ENCODE assay signal across 8 mouse cellular contexts in the genomic region with DNA sequence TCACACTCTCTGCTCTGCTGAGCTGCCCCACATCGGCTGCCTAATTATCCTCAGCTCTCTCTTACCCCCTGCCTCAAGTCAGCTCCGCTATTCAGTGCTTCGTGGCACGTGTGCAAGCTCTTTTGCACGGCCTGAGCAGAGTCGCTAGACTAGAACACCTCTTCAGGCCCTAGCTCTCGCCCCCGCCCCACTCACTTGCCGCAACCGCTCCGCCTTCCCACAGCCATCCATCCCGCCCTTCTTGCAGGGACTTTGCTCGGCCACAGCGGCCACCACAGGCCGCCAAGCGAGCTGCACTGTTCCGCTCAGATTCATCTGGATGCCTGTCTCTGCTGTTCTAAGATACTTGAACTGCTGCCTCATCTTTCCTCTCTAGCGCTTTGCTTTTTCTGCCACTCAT. TPM values are rescaled to one million over a fixed set of nuclear protein-coding genes. Genes with fewer than 3 reads are reported as not detected.
DNase-seq lines count a peak whose midpoint lies in the region; ATAC-seq lines count a peak whose summit lies in the region.

No protein-coding gene starts in this region.

- H3K9me3 ChIP-seq in hindbrain, embryonic 14.5 days (ENCODE audit: control insufficient read depth, low read length): no peaks in the 10 kb centered on the region

- no peaks in the 10 kb centered on the region for H3K27me3 ChIP-seq in hindbrain, embryonic 14.5 days (ENCODE audit: control insufficient read depth, insufficient read depth, low read length)

- H3K27ac ChIP-seq in hindbrain, embryonic 14.5 days: peak overlapping the region; percentile 67

- under 1% methylated on average over 18 of the region's 18 CpGs for WGBS in hindbrain, embryonic 14.5 days

- peak overlapping the region; percentile 41 for H3K4me3 ChIP-seq in hindbrain, embryonic 14.5 days (replicated peaks; ENCODE audit: low read length)

- DNase-seq in WW6 (ENCODE audit: low read depth, low spot score): peak; percentile 66
- peak; percentile 78 to 88 for DNase-seq in cerebellum, postnatal 25 days
- DNase-seq in frontal cortex, postnatal 25 days (ENCODE audit: low spot score in 2 of 2): peak; percentile 45 to 51
- peak; percentile 83 for DNase-seq in hindbrain, embryonic 14.5 days (ENCODE audit: low spot score)
- DNase-seq in layer of hippocampus, postnatal 36 days: peak; percentile 65 to 78
- peak; percentile 80 for DNase-seq in lung, postnatal 25 days (ENCODE audit: low spot score)
- peak; percentile 50 for DNase-seq in retina, adult 2 months (ENCODE audit: low read depth, low spot score)
- DNase-seq in thymus, postnatal 25 days: peak; percentile 84

- peak overlapping the region; percentile 64 for H3K9ac ChIP-seq in hindbrain, embryonic 14.5 days

- ATAC-seq in hindbrain, embryonic 14.5 days (ENCODE audit: low FRiP score): peak; percentile 70

- peaks cover 13% of the 10 kb centered on the region for H3K4me1 ChIP-seq in hindbrain, embryonic 14.5 days (replicated peaks; ENCODE audit: control insufficient read depth, insufficient read depth, low read length)

- H3K4me2 ChIP-seq in hindbrain, embryonic 14.5 days (replicated peaks): peak overlapping the region; percentile 77

- H3K36me3 ChIP-seq in hindbrain, embryonic 14.5 days (replicated peaks; ENCODE audit: control insufficient read depth, insufficient read depth): no peaks in the 10 kb centered on the region

RNA-seq across cellular contexts. Expression of a gene that starts 3.1 kb away (rescaled TPM):
- 24.5 and 28.8 TPM in 2 replicates for polyA plus RNA-seq in hindbrain, embryonic 14.5 days (2014; fragmentation: Nextera tagmentation; extraction: Ambion mirVana)
- total RNA-seq in layer of hippocampus, postnatal 36 days (2021): 10 to 100 TPM; 31.8 to 34.8 TPM

RNA-seq across cellular contexts. Expression of a gene that starts 5.8 kb away (rescaled TPM):
- 1.4 and 1.5 TPM in 2 replicates for polyA plus RNA-seq in hindbrain, embryonic 14.5 days (2014; fragmentation: Nextera tagmentation; extraction: Ambion mirVana)
- total RNA-seq in layer of hippocampus, postnatal 36 days (2021): under 1 TPM; 0.22 to 0.38 TPM

RNA-seq across cellular contexts. Expression of a gene that starts 36.5 kb away (rescaled TPM):
- not detected in 2 replicates for polyA plus RNA-seq in hindbrain, embryonic 14.5 days (2014; fragmentation: Nextera tagmentation; extraction: Ambion mirVana)
- total RNA-seq in layer of hippocampus, postnatal 36 days (2021): not detected

Comparison
In these comparisons a context has a peak if more than half of its experiments do, and no peak if none do; other contexts are left out.
1. Peak in every context shown above with its lines: DNase-seq, ATAC-seq, H3K4me3 ChIP-seq and H3K27ac ChIP-seq.